Mouse (Mus musculus) lung, adult 2 months (tissue): ENCODE measurements around the gene Cadm1.

Experiments
- CTCF ChIP-seq: fragments of 200-500 bp; IDR thresholded peaks from 2 replicates; pipeline ENCODE4 v1.5.1; 2011; ENCODE audit warnings: mild to moderate bottlenecking, low read length, control low read depth; ENCODE audit not compliant: insufficient read depth
- POLR2A ChIP-seq: fragments of 200-500 bp; IDR thresholded peaks from 2 replicates; pipeline ENCODE4 v1.6.1; 2011; ENCODE audit warnings: low read depth, mild to moderate bottlenecking, control low read depth, low read length, borderline replicate concordance; ENCODE audit errors: extremely low read depth

- no peak for TF ChIP-seq CTCF
- no peak for TF ChIP-seq POLR2A
Measured at GRCm38 (mm10) chr9:47512521-47512920, 17.5 kb upstream of the Cadm1 start.
